Mouse (Mus musculus) large intestine, adult 2 months (tissue): ENCODE measurements around the gene Gm49416. TPM values are rescaled to one million over a fixed set of nuclear protein-coding genes. Genes with fewer than 3 reads are reported as not detected.
"Not testable (repeated sequence)": the region's sequence is repeated elsewhere in the genome, so short reads cannot be mapped to it uniquely, and the experiment has no call there.

ENCODE experiments used
- DNase-seq: peaks from one replicate; pipeline ENCODE4 v3.0.0-alpha.2; 2012; ENCODE audit warnings: low read depth, low spot score
- WGBS: fragments of 180-500 bp; shearing (Covaris S2); methylation state at CpG from one replicate; pipeline ENCODE4 v1.1.7; 2018; 5-methylcytosine and 5-hydroxymethylcytosine counted together
- polyA plus RNA-seq: library from polyadenylated mRNA; depleted of rRNA; stranded (reverse); fragments of >200 nt; gene quantifications from 2 replicates; pipeline ENCODE4 v1.2.3, GENCODE M21; 2012; rRNA removed

The Gm49416 gene
- not detected in 2 replicates for polyA plus RNA-seq

- DNase-seq, result peak; percentile 87
- WGBS, result under 1% methylated on average over 58 of the region's 58 CpGs
Observed at GRCm38 (mm10) chr19:8888511-8889385, at the start of gene Gm49416, which contains the start of gene 1810009A15Rik. Gene Gm49416, plus strand, starts transcription at chr19:8888926. Gene 1810009A15Rik, plus strand, starts transcription at chr19:8888853.

- no peak for DNase-seq
- 89% methylated on average over 11 of the region's 11 CpGs for WGBS
Observed at GRCm38 (mm10) chr19:8839103-8839907, 49.4 kb upstream of the Gm49416 start, which contains the start of gene Gng3. Gene Gng3, minus strand, starts transcription at chr19:8839194.

- no peak for DNase-seq
- 29% methylated on average over 29 of the region's 29 CpGs for WGBS
Observed at GRCm38 (mm10) chr19:8839908-8840791, 48.6 kb upstream of the Gm49416 start.

GRCm38 (mm10) chr19:8841012-8841411, 47.7 kb upstream of the Gm49416 start:
- DNase-seq, result no peak
- 90% methylated on average over 7 of the region's 7 CpGs for WGBS

GRCm38 (mm10) chr19:8842961-8843360, 45.8 kb upstream of the Gm49416 start:
- no peak for DNase-seq
- WGBS, result 88% methylated on average over 6 of the region's 6 CpGs

- 66% methylated on average over 5 of the region's 5 CpGs for WGBS
- DNase-seq, result peak; percentile 56
Observed at GRCm38 (mm10) chr19:8844371-8845129, 44.2 kb upstream of the Gm49416 start.

GRCm38 (mm10) chr19:8848356-8848755, 40.4 kb upstream of the Gm49416 start:
- 78% methylated on average over 5 of the region's 5 CpGs for WGBS
- no peak for DNase-seq

- no peak for DNase-seq
- WGBS, result 27% methylated on average over 7 of the region's 7 CpGs
Observed at GRCm38 (mm10) chr19:8850402-8850901, 38.3 kb upstream of the Gm49416 start, which contains the start of gene Lrrn4cl. Gene Lrrn4cl, plus strand, starts transcription at chr19:8850768.

GRCm38 (mm10) chr19:8851639-8852038, 37.1 kb upstream of the Gm49416 start:
- WGBS, result 40% methylated on average over 7 of the region's 7 CpGs
- no peak for DNase-seq

GRCm38 (mm10) chr19:8852236-8852928, 36.3 kb upstream of the Gm49416 start:
- WGBS, result 59% methylated on average over 10 of the region's 10 CpGs
- DNase-seq, result no peak

GRCm38 (mm10) chr19:8853117-8853516, 35.6 kb upstream of the Gm49416 start:
- no peak for DNase-seq
- WGBS, result 83% methylated on average over 3 of the region's 3 CpGs

GRCm38 (mm10) chr19:8857689-8858088, 31.0 kb upstream of the Gm49416 start:
- DNase-seq, result peak; percentile 43
- WGBS, result 22% methylated on average over 4 of the region's 4 CpGs

GRCm38 (mm10) chr19:8859018-8859417, 29.7 kb upstream of the Gm49416 start:
- WGBS, result 0% methylated on average over 1 of the region's 1 CpGs
- no peak for DNase-seq

- WGBS, result 82% methylated on average over 6 of the region's 6 CpGs
- no peak for DNase-seq
Observed at GRCm38 (mm10) chr19:8864265-8864664, 24.5 kb upstream of the Gm49416 start.

GRCm38 (mm10) chr19:8870381-8870780, 18.3 kb upstream of the Gm49416 start:
- WGBS, result 78% methylated on average over 3 of the region's 3 CpGs
- not testable (repeated sequence) for DNase-seq

- WGBS, result 25% methylated on average over 9 of the region's 9 CpGs
- DNase-seq, result no peak
Observed at GRCm38 (mm10) chr19:8870838-8871237, 17.9 kb upstream of the Gm49416 start.

- WGBS, result under 1% methylated on average over 59 of the region's 59 CpGs
- DNase-seq, result peak; percentile 83
Observed at GRCm38 (mm10) chr19:8871267-8872186, 17.2 kb upstream of the Gm49416 start, which contains the start of gene Ubxn1. Gene Ubxn1, plus strand, starts transcription at chr19:8871496.
